Mouse (Mus musculus) midbrain, embryonic 16.5 days (tissue): ENCODE measurements around the gene Zic5. TPM values are rescaled to one million over a fixed set of nuclear protein-coding genes. Genes with fewer than 3 reads are reported as not detected.

Experiments used
- polyA plus RNA-seq: library from polyadenylated mRNA; unstranded; fragments of >200 nt; fragmentation: Nextera tagmentation; extraction: Ambion mirVana; gene quantifications from 2 replicates; pipeline ENCODE4 v1.2.1, GENCODE M21; 2015

Gene Zic5
- polyA plus RNA-seq, 1 experiment from 2014 or later, result 9.5 TPM

Other genes with a start within 250 kb of the Zic5 start
- 0.82 and 1.4 TPM in 2 replicates for gene Gm5089, start 14.6 kb downstream of the Zic5 start, polyA plus RNA-seq
- 6.3 and 15.2 TPM in 2 replicates for gene Zic2, start 9.8 kb upstream of the Zic5 start, polyA plus RNA-seq
- gene Gm10837, start 24.9 kb upstream of the Zic5 start, polyA plus RNA-seq, result 0.19 and 0.93 TPM in 2 replicates
- gene Pcca, start 68.6 kb upstream of the Zic5 start, polyA plus RNA-seq, result 25.9 and 38.5 TPM in 2 replicates